Mouse (Mus musculus): ENCODE results near the gene Mcm10. TPM values are rescaled to one million over a fixed set of nuclear protein-coding genes. Genes with fewer than 3 reads are reported as not detected.
"Not testable (repeated sequence)": the region's sequence is repeated elsewhere in the genome, so short reads cannot be mapped to it uniquely, and the experiment has no call there.

The Mcm10 gene
- polyA plus RNA-seq, 1 experiment from 2014 or later, result 2.1 TPM

DNA sequence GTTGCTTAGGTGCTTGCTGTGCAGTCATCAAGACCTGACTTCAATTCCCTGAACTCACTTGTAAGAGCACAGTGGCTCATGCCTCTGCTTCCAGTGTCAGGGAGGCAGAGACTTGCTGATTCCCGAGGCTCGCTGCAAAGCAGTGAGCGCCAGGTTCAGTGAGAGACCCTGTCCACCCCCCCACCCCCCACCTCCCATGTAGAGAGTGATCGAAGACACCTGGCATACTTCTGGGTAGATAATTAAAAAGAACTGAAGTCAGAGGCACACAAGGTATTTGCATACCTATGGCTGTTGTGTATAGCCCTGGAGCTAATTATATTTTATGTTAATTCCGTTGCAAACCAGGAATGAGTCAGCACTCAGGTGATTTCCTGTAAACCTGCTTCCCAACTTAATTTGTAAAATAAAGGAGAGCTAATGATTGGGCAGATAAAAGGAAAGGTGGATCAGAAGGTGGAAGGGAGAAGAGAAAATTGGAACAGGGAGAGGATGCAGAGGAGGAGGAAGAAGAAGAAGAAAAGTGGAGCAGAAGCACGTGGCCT lies 58.3 kb downstream of the Mcm10 start:
- 82% methylated on average over 6 of the region's 6 CpGs for WGBS

GRCm38 (mm10) chr2:4950986-4951385 lies 61.6 kb downstream of the Mcm10 start:
- Histone ChIP-seq H3K36me3 (ENCODE audit: insufficient read depth, low read length) (no peaks in the 10 kb centered on the region), H3K27me3 (replicated peaks; ENCODE audit: insufficient read depth, low read length) (no peaks in the 10 kb centered on the region), H3K9me3 (ENCODE audit: low read length) (no peaks in the 10 kb centered on the region), H3K9ac (replicated peaks; ENCODE audit: low read depth) (no peak overlapping the region), H3K4me3 (ENCODE audit: low read depth, low read length) (no peak overlapping the region), H3K4me1 (ENCODE audit: insufficient read depth, low read depth, low read length) (no peaks in the 10 kb centered on the region), H3K27ac (ENCODE audit: low read length) (no peak overlapping the region), H3K4me2 (replicated peaks; ENCODE audit: low read depth, low read length) (no peak overlapping the region)
- DNase-seq (ENCODE audit: low spot score) (no peak), ATAC-seq (no peak)
- 94% methylated on average over 2 of the region's 2 CpGs for WGBS
- TF ChIP-seq EP300 (IDR thresholded peaks at IDR 0.05), result no peak

More for the DNA sequence above, 58.3 kb downstream of the Mcm10 start:
- H3K9ac ChIP-seq (replicated peaks; ENCODE audit: low read depth), result no peak overlapping the region
- no peaks in the 10 kb centered on the region for H3K9me3 ChIP-seq (ENCODE audit: low read length)
- H3K27ac ChIP-seq (ENCODE audit: low read length), result no peak overlapping the region
- no peak overlapping the region for H3K4me2 ChIP-seq (replicated peaks; ENCODE audit: low read depth, low read length)
- no peak overlapping the region for H3K4me3 ChIP-seq (ENCODE audit: low read depth, low read length)
- no peak for DNase-seq (ENCODE audit: low spot score)
- TF ChIP-seq CTCF (IDR thresholded peaks at IDR 0.05), result no peak
- TF ChIP-seq EP300 (IDR thresholded peaks at IDR 0.05), result no peak
- ATAC-seq, result no peak
- H3K36me3 ChIP-seq (ENCODE audit: insufficient read depth, low read length), result no peaks in the 10 kb centered on the region
- H3K27me3 ChIP-seq (replicated peaks; ENCODE audit: insufficient read depth, low read length), result no peaks in the 10 kb centered on the region
- H3K4me1 ChIP-seq (ENCODE audit: insufficient read depth, low read depth, low read length), result no peaks in the 10 kb centered on the region

DNA sequence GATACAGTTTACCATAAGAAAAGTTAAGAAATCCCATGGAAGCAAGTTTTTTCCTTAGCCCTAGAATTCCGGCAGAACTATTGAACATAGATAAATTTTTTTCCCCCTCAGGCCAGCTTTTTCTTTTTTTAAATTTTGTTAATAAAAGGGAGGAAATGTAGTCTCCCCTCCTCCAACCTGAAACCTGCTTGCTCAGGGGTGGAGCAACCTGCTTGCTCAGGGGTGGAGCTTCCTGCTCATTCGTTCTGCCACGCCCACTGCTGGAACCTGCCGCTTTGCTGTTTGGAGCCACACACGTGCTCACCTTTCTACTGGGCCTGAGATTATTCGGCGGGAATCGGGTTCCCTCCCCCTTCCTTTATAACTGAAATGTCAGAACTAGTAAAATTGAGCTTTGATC lies 62.9 kb downstream of the Mcm10 start:
- WGBS, result 74% methylated on average over 5 of the region's 8 CpGs
- H3K4me1 ChIP-seq (ENCODE audit: insufficient read depth, low read depth, low read length); H3K27ac ChIP-seq (ENCODE audit: low read length): not testable (repeated sequence)

DNA sequence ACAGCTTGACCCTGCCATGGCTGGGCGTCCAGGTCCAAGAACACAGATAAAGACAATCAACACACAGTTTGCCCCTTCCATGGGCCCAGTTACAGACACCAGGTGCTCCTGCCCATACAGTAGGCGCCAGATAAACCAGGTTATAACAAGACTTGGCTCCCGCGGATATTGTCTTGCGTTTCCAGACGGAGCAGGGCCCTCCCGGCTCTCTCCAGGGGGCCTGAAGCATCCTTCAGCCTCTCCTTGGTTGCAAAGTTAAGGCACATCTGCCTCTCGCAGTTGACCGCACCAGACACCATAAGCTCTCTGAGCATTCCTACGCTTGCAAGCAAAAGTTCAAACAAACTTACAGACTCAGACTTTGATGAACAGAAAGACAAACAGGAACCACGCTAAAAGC lies 71.7 kb downstream of the Mcm10 start:
- Histone ChIP-seq H3K4me2 (replicated peaks; ENCODE audit: low read depth, low read length) (no peak overlapping the region), H3K4me3 (ENCODE audit: low read depth, low read length) (no peak overlapping the region), H3K36me3 (ENCODE audit: insufficient read depth, low read length) (peaks cover 13% of the 10 kb centered on the region; the same call in 1 of the 2 replicates), H3K27me3 (replicated peaks; ENCODE audit: insufficient read depth, low read length) (no peaks in the 10 kb centered on the region), H3K9me3 (ENCODE audit: low read length) (no peaks in the 10 kb centered on the region), H3K9ac (replicated peaks; ENCODE audit: low read depth) (no peak overlapping the region), H3K4me1 (ENCODE audit: insufficient read depth, low read depth, low read length) (no peaks in the 10 kb centered on the region), H3K27ac (ENCODE audit: low read length) (no peak overlapping the region)
- no peak for ATAC-seq
- TF ChIP-seq CTCF (IDR thresholded peaks at IDR 0.05), result no peak
- TF ChIP-seq EP300 (IDR thresholded peaks at IDR 0.05), result no peak
- no peak for DNase-seq (ENCODE audit: low spot score)
- WGBS, result 86% methylated on average over 11 of the region's 11 CpGs

More for the DNA sequence above, 62.9 kb downstream of the Mcm10 start:
- not testable (repeated sequence) for ATAC-seq; H3K4me2 ChIP-seq (replicated peaks; ENCODE audit: low read depth, low read length); H3K9ac ChIP-seq (replicated peaks; ENCODE audit: low read depth); H3K27me3 ChIP-seq (replicated peaks; ENCODE audit: insufficient read depth, low read length); H3K9me3 ChIP-seq (ENCODE audit: low read length); H3K4me3 ChIP-seq (ENCODE audit: low read depth, low read length); DNase-seq (ENCODE audit: low spot score); H3K36me3 ChIP-seq (ENCODE audit: insufficient read depth, low read length)

Other genes with a start within 250 kb of the Mcm10 start
- 34.3 and 34.6 TPM in 2 replicates for gene Sephs1, start 131.2 kb downstream of the Mcm10 start, polyA plus RNA-seq (2015; fragmentation: Nextera tagmentation; extraction: Ambion mirVana)
- 76.5 and 86.9 TPM in 2 replicates for gene Phyh, start 93.8 kb downstream of the Mcm10 start, polyA plus RNA-seq (2015; fragmentation: Nextera tagmentation; extraction: Ambion mirVana)
- not detected in 2 replicates for gene Ucma, start 36.7 kb downstream of the Mcm10 start, polyA plus RNA-seq (2015; fragmentation: Nextera tagmentation; extraction: Ambion mirVana)
- gene Optn, start 51.3 kb upstream of the Mcm10 start, polyA plus RNA-seq (2015; fragmentation: Nextera tagmentation; extraction: Ambion mirVana), result 19.5 and 23.0 TPM in 2 replicates
- gene Ccdc3, start 125.0 kb upstream of the Mcm10 start, polyA plus RNA-seq (2015; fragmentation: Nextera tagmentation; extraction: Ambion mirVana), result 6.5 TPM in 2 replicates

Data from lung, postnatal 0 days (tissue).